Mouse (Mus musculus) G1E-ER4 (cell line): ENCODE data around the gene Epb41l2. TPM values are rescaled to one million over a fixed set of nuclear protein-coding genes. Genes with fewer than 3 reads are reported as not detected.

Experiments
- GATA1 ChIP-seq: IDR thresholded peaks from one replicate; pipeline ENCODE4 v1.8.0; 2012; ENCODE audit warnings: low read length, inconsistent platforms
- polyA plus RNA-seq: library from polyadenylated mRNA; stranded (reverse); fragments of >175 nt; gene quantifications from 2 replicates; pipeline ENCODE4 v1.2.3, GENCODE M21; 2012

Epb41l2 gene
- polyA plus RNA-seq, 1 experiment, result not detected

- no peak for TF ChIP-seq GATA1
Observed at GRCm38 (mm10) chr10:25531335-25531734, 171.7 kb downstream of the Epb41l2 start.

GRCm38 (mm10) chr10:25533105-25533504 lies 173.5 kb downstream of the Epb41l2 start:
- TF ChIP-seq GATA1, result no peak

GRCm38 (mm10) chr10:25533513-25534246 lies 174.1 kb downstream of the Epb41l2 start:
- TF ChIP-seq GATA1, result no peak

- TF ChIP-seq GATA1, result no peak
Observed at GRCm38 (mm10) chr10:25534467-25534866, 174.9 kb downstream of the Epb41l2 start.

GRCm38 (mm10) chr10:25535891-25536331 lies 176.3 kb downstream of the Epb41l2 start, which contains the start of gene Smlr1:
Gene Smlr1, minus strand, starts transcription at chr10:25536267.
- TF ChIP-seq GATA1, result no peak

GRCm38 (mm10) chr10:25536621-25537020 lies 177.0 kb downstream of the Epb41l2 start:
- TF ChIP-seq GATA1, result no peak

GRCm38 (mm10) chr10:25538738-25539137 lies 179.1 kb downstream of the Epb41l2 start:
- TF ChIP-seq GATA1, result no peak

GRCm38 (mm10) chr10:25539146-25539770 lies 179.7 kb downstream of the Epb41l2 start:
- no peak for TF ChIP-seq GATA1

- no peak for TF ChIP-seq GATA1
Observed at GRCm38 (mm10) chr10:25539771-25540168, 180.2 kb downstream of the Epb41l2 start.

GRCm38 (mm10) chr10:25541097-25541496 lies 181.5 kb downstream of the Epb41l2 start:
- TF ChIP-seq GATA1, result no peak

GRCm38 (mm10) chr10:25552936-25553335 lies 193.3 kb downstream of the Epb41l2 start:
- TF ChIP-seq GATA1, result no peak

- TF ChIP-seq GATA1, result no peak
Observed at GRCm38 (mm10) chr10:25571319-25572240, 212.0 kb downstream of the Epb41l2 start.

Other genes starting within 250 kb of the Epb41l2 start
- gene Akap7, start 51.9 kb upstream of the Epb41l2 start, polyA plus RNA-seq, result not detected in 2 replicates
- not detected in 2 replicates for gene Smlr1, start 176.5 kb downstream of the Epb41l2 start, polyA plus RNA-seq